Mouse (Mus musculus) right cerebral cortex, postnatal 4 days (tissue): ENCODE measurements at regions not wholly inside any gene's neighbourhood (a gene's known extent, or its start where the extent isn't known, plus 50 kb on each side); places are given as distances from the start of the nearest gene placed in this dataset.

Source experiments
- DNase-seq: peaks from one replicate; pipeline ENCODE4 v3.0.0-alpha.2; 2022

GRCm38 (mm10) chr8:103823541-103823940 is 277.9 kb upstream of the Cdh5 start:
- DNase-seq: no peak

GRCm38 (mm10) chr8:103824747-103825146 is 276.7 kb upstream of the Cdh5 start:
- no peak for DNase-seq

GRCm38 (mm10) chr8:103825289-103825688 is 276.1 kb upstream of the Cdh5 start:
- DNase-seq: no peak

GRCm38 (mm10) chr8:103830416-103830815 is 271.0 kb upstream of the Cdh5 start:
- no peak for DNase-seq

GRCm38 (mm10) chr8:103839990-103840389 is 261.4 kb upstream of the Cdh5 start:
- DNase-seq: no peak

- DNase-seq: no peak
These were observed 255.5 kb upstream of the Cdh5 start for GRCm38 (mm10) chr8:103845964-103846363.

- no peak for DNase-seq
These were observed 254.9 kb upstream of the Cdh5 start for GRCm38 (mm10) chr8:103846382-103846976.

- DNase-seq: no peak
These were observed 251.6 kb upstream of the Cdh5 start for GRCm38 (mm10) chr8:103849785-103850184.

- no peak for DNase-seq
These were observed 250.1 kb upstream of the Cdh5 start for GRCm38 (mm10) chr8:103851286-103851685.

GRCm38 (mm10) chr8:103853048-103853447 is 248.4 kb upstream of the Cdh5 start:
- DNase-seq: no peak

GRCm38 (mm10) chr8:103855291-103855690 is 246.1 kb upstream of the Cdh5 start:
- no peak for DNase-seq

- DNase-seq: no peak
These were observed 242.3 kb upstream of the Cdh5 start for GRCm38 (mm10) chr8:103859130-103859529.

GRCm38 (mm10) chr8:103873598-103874502 is 227.6 kb upstream of the Cdh5 start:
- no peak for DNase-seq

GRCm38 (mm10) chr8:103874506-103874905 is 226.9 kb upstream of the Cdh5 start:
- no peak for DNase-seq

- no peak for DNase-seq
These were observed 221.9 kb upstream of the Cdh5 start for GRCm38 (mm10) chr8:103879505-103879904.

- DNase-seq: no peak
These were observed 220.8 kb upstream of the Cdh5 start for GRCm38 (mm10) chr8:103880431-103881145.

GRCm38 (mm10) chr8:103881146-103881486 is 220.3 kb upstream of the Cdh5 start:
- no peak for DNase-seq

GRCm38 (mm10) chr8:103884873-103885780 is 216.3 kb upstream of the Cdh5 start:
- DNase-seq: no peak

GRCm38 (mm10) chr8:103894589-103894988 is 206.8 kb upstream of the Cdh5 start:
- DNase-seq: no peak

- no peak for DNase-seq
These were observed 206.3 kb upstream of the Cdh5 start for GRCm38 (mm10) chr8:103895132-103895531.

- no peak for DNase-seq
These were observed 204.0 kb upstream of the Cdh5 start for GRCm38 (mm10) chr8:103897463-103897862.

GRCm38 (mm10) chr8:103902516-103902915 is 198.9 kb upstream of the Cdh5 start:
- no peak for DNase-seq

- no peak for DNase-seq
These were observed 197.8 kb upstream of the Cdh5 start for GRCm38 (mm10) chr8:103903635-103904034.
